Mouse (Mus musculus) thymus, adult 2 months (tissue): ENCODE measurements at regions not wholly inside any gene's neighbourhood (a gene's known extent, or its start where the extent isn't known, plus 50 kb on each side); places are given as distances from the start of the nearest gene placed in this dataset.

Experiments
- DNase-seq: peaks from one replicate; pipeline ENCODE4 v3.0.0; 2021
- H3K27ac ChIP-seq: fragments of 200-500 bp; 2 replicates; pipeline ENCODE4 v1.5.1; 2012; ENCODE audit warnings: low read length, control low read depth; ENCODE audit not compliant: control insufficient read depth, insufficient read depth
- H3K27me3 ChIP-seq: fragments of 200-500 bp; 2 replicates; pipeline ENCODE4 v1.6.1; 2012; ENCODE audit warnings: mild to moderate bottlenecking, low read length, moderate library complexity, mixed read lengths; ENCODE audit not compliant: control insufficient read depth, insufficient read depth
- H3K36me3 ChIP-seq: fragments of 200-500 bp; 2 replicates; pipeline ENCODE4 v1.6.1; 2012; ENCODE audit warnings: mild to moderate bottlenecking, low read length, moderate library complexity; ENCODE audit not compliant: control insufficient read depth, insufficient read depth
- H3K4me1 ChIP-seq: fragments of 200-500 bp; replicated peaks from 2 replicates; pipeline ENCODE4 v1.6.1; 2012; ENCODE audit warnings: low read length; ENCODE audit not compliant: control insufficient read depth, insufficient read depth
- H3K4me3 ChIP-seq: fragments of 200-500 bp; 2 replicates; pipeline ENCODE4 v1.5.1; 2012; ENCODE audit warnings: mild to moderate bottlenecking, low read length, control low read depth, moderate library complexity; ENCODE audit not compliant: control insufficient read depth, insufficient read depth
- CTCF ChIP-seq: fragments of 200-500 bp; IDR thresholded peaks from 2 replicates; pipeline ENCODE4 v1.5.1; 2012; ENCODE audit warnings: mild to moderate bottlenecking, control low read depth, low read length, moderate library complexity, borderline replicate concordance; ENCODE audit not compliant: control insufficient read depth, poor library complexity, insufficient read depth; ENCODE audit errors: extremely low read depth
- POLR2A ChIP-seq: fragments of 200-500 bp; IDR thresholded peaks from 2 replicates; pipeline ENCODE4 v1.6.1; 2012; ENCODE audit warnings: mild to moderate bottlenecking, low read length, control low read depth, moderate library complexity; ENCODE audit not compliant: control insufficient read depth, poor library complexity, insufficient read depth; ENCODE audit errors: extremely low read depth
- WGBS: fragments of 180-500 bp; shearing (Covaris S2); methylation state at CpG from one replicate; pipeline ENCODE4 v1.1.7; 2018; 5-methylcytosine and 5-hydroxymethylcytosine counted together

DNA sequence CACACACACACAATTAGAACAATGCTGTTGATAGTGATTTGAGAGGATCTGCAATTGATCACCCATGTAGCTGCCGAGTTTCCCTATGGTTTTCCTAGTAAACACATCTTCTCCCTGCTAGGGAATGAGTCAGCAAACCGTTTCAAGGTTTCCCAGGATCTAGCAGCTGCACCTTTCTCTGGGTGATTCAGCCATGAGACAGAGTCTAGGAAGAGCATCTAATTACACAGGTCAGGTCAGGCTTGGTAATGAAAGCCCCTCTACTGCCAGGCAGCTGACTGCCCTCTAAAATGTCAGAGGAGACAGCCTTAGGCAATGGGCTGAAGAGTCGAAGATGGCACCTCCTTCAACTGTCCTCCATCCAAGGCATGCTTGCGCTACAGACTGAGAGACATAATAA lies 438.5 kb downstream of the Tns1 start:
- H3K4me1 ChIP-seq: no peaks in the 10 kb centered on the region
- no peaks in the 10 kb centered on the region for H3K27me3 ChIP-seq
- no peaks in the 10 kb centered on the region for H3K36me3 ChIP-seq
- H3K4me3 ChIP-seq: no peak overlapping the region
- 78% methylated on average over 4 of the region's 4 CpGs for WGBS
- no peak for DNase-seq
- no peak overlapping the region for H3K27ac ChIP-seq
- TF ChIP-seq POLR2A (no peak), CTCF (no peak)

- Histone ChIP-seq H3K36me3 (no peaks in the 10 kb centered on the region), H3K4me1 (no peaks in the 10 kb centered on the region), H3K27me3 (no peaks in the 10 kb centered on the region), H3K27ac (no peak overlapping the region), H3K4me3 (no peak overlapping the region)
- WGBS: 93% methylated on average over 4 of the region's 4 CpGs
- no peak for TF ChIP-seq POLR2A
- TF ChIP-seq CTCF: no peak
- DNase-seq: no peak
Observed at GRCm38 (mm10) chr1:73685066-73685465, 439.2 kb downstream of the Tns1 start.

DNA sequence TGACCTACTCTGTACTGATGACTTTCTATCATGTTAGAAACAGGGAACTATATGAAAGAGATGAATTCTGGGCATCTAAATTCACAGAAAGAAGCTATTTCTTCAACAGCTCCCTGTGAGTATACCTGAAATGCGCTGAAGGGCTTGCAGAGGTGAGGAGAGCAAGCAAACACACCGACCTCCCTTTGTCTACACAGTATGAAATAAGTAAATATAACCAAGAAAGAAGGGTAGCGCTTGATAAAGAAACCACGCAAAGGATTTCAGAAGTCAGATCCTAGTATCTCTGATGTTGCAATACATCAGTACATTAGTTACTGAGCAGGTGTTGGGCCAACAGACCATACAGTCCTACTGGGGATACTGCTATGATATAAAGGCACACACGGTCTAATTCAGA lies 440.1 kb downstream of the Tns1 start:
- DNase-seq: no peak
- H3K4me3 ChIP-seq: no peak overlapping the region
- TF ChIP-seq POLR2A: no peak
- TF ChIP-seq CTCF: no peak
- no peaks in the 10 kb centered on the region for H3K4me1 ChIP-seq
- H3K27ac ChIP-seq: no peak overlapping the region
- no peaks in the 10 kb centered on the region for H3K36me3 ChIP-seq
- WGBS: 91% methylated on average over 5 of the region's 5 CpGs
- H3K27me3 ChIP-seq: no peaks in the 10 kb centered on the region

GRCm38 (mm10) chr1:73683132-73683888 lies 440.9 kb downstream of the Tns1 start:
- Histone ChIP-seq H3K27ac (no peak overlapping the region), H3K27me3 (no peaks in the 10 kb centered on the region), H3K36me3 (no peaks in the 10 kb centered on the region), H3K4me3 (no peak overlapping the region), H3K4me1 (no peaks in the 10 kb centered on the region)
- no peak for DNase-seq
- TF ChIP-seq CTCF (no peak), POLR2A (no peak)
- WGBS: 85% methylated on average over 4 of the region's 4 CpGs

GRCm38 (mm10) chr1:73681697-73682096 lies 442.6 kb downstream of the Tns1 start:
- WGBS: 91% methylated on average over 1 of the region's 1 CpGs
- H3K36me3 ChIP-seq: no peaks in the 10 kb centered on the region
- no peaks in the 10 kb centered on the region for H3K4me1 ChIP-seq
- no peaks in the 10 kb centered on the region for H3K27me3 ChIP-seq
- TF ChIP-seq POLR2A: no peak
- no peak for TF ChIP-seq CTCF
- no peak overlapping the region for H3K27ac ChIP-seq
- no peak overlapping the region for H3K4me3 ChIP-seq
- no peak for DNase-seq

GRCm38 (mm10) chr1:73680829-73681228 lies 443.4 kb downstream of the Tns1 start:
- Histone ChIP-seq H3K4me1 (no peaks in the 10 kb centered on the region), H3K27me3 (no peaks in the 10 kb centered on the region), H3K27ac (no peak overlapping the region), H3K36me3 (no peaks in the 10 kb centered on the region), H3K4me3 (no peak overlapping the region)
- DNase-seq: no peak
- 97% methylated on average over 3 of the region's 3 CpGs for WGBS
- TF ChIP-seq CTCF (no peak), POLR2A (no peak)

GRCm38 (mm10) chr1:73673851-73674235 lies 450.4 kb downstream of the Tns1 start:
- Histone ChIP-seq H3K27me3 (no peaks in the 10 kb centered on the region), H3K4me1 (no peaks in the 10 kb centered on the region), H3K36me3 (no peaks in the 10 kb centered on the region), H3K27ac (no peak overlapping the region), H3K4me3 (no peak overlapping the region)
- WGBS: 89% methylated on average over 1 of the region's 1 CpGs
- no peak for TF ChIP-seq POLR2A
- TF ChIP-seq CTCF: no peak
- DNase-seq: no peak
